Mouse (Mus musculus): ENCODE results near the gene Npff. TPM values are rescaled to one million over a fixed set of nuclear protein-coding genes. Genes with fewer than 3 reads are reported as not detected.

Gene Npff
- polyA plus RNA-seq, 1 experiment from 2014 or later: 13.9 TPM

DNA sequence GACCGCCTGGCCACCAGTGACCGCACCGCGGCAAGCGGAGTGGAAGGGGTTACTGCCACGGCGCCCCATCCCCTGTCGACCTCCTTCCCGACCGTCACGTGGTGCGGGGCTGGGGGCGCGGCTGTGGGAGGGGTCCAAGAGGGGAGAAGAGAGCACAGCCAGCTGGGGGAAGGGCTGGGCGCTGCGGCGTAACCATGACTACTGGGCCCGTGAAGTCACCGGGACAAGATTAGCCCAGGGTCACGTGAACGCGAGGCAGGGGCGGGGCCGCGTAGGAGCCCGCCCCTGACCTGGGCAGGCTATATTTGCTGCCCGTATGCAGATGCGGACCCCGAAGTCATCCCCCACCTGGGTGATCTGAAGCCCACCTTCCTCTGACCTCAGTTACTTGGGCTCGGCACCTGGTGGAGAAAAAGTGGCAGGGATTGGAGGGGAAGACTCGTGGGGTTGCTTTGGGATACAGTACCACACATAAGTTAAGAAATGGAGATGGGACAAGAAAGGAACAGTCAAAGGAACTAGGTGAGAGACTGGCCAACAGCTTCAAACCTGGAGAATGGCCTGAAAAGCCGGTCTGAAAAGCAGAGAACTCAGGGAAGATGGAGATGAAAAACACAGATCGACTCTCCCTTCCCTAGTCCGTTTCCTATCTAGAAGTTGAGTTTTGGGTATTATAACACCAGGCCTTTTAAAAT is 14.0 kb downstream of the Npff start:
- no peaks in the 10 kb centered on the region for H3K27me3 ChIP-seq (replicated peaks)
- peak; percentile 96 for ATAC-seq (ENCODE audit: low FRiP score)
- H3K4me3 ChIP-seq (replicated peaks): peak overlapping the region; percentile 67
- H3K36me3 ChIP-seq: peaks cover 13% of the 10 kb centered on the region; the same call in 1 of the 2 replicates
- H3K4me1 ChIP-seq: peaks cover 69% of the 10 kb centered on the region
- peak overlapping the region; percentile 87 for H3K4me2 ChIP-seq
- H3K9me3 ChIP-seq (replicated peaks): no peaks in the 10 kb centered on the region
- 3% methylated on average over 34 of the region's 34 CpGs for WGBS
- H3K27ac ChIP-seq (replicated peaks): peak overlapping the region; percentile 92
- peak overlapping the region; percentile 67 for H3K9ac ChIP-seq (replicated peaks)

DNA sequence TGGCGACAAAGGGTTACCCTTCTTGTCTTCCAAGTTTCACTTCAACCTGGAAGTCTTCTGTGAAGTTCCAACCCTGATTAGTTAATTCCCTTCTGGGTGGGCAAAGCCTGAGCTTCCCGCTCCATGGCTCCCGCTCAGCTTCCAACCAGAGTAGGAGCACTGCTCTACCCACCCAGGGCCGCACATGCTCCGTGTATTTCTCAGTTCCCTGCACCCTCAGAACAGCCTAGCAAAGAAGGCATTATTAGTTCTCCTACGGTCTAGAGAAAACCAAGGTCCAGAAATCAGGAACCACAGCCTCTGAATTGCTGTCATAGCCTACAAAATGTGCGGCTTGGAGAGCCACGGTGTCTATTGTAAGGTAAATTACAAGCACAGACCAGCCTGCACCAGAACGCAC is 14.6 kb downstream of the Npff start:
- H3K4me1 ChIP-seq: peaks cover 63% of the 10 kb centered on the region
- peak overlapping the region; percentile 87 for H3K4me2 ChIP-seq
- H3K27ac ChIP-seq (replicated peaks): peak overlapping the region; percentile 92
- WGBS: 7% methylated on average over 9 of the region's 9 CpGs
- H3K9ac ChIP-seq (replicated peaks): peak overlapping the region; percentile 67
- H3K27me3 ChIP-seq (replicated peaks): no peaks in the 10 kb centered on the region
- peaks cover 16% of the 10 kb centered on the region; the same call in 1 of the 2 replicates for H3K36me3 ChIP-seq
- peak overlapping the region; percentile 67 for H3K4me3 ChIP-seq (replicated peaks)
- no peaks in the 10 kb centered on the region for H3K9me3 ChIP-seq (replicated peaks)
- peak; percentile 79 for ATAC-seq (ENCODE audit: low FRiP score)

DNA sequence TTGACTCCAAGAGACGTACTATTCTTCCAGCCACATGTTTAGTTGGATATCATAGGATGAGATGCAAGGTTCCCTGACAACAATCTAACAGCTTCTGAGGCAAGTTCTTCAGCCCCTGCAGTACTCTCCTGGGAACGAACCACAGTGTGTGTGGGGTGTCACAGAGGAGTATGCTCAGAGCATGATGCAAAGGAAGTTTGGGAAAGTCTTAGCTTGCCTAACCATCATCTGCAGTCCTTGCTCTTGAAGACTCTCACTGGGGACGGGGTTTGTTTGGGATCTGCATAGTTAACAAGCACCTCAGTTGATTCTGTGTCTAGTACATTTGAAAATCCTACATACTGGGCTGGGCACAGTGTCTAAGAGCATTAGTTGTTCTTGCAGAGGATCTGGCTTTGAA is 16.4 kb downstream of the Npff start:
- Histone ChIP-seq H3K9ac (replicated peaks) (no peak overlapping the region), H3K36me3 (peaks cover 34% of the 10 kb centered on the region), H3K27ac (replicated peaks) (no peak overlapping the region), H3K9me3 (replicated peaks) (no peaks in the 10 kb centered on the region), H3K27me3 (replicated peaks) (no peaks in the 10 kb centered on the region), H3K4me3 (replicated peaks) (no peak overlapping the region), H3K4me2 (no peak overlapping the region), H3K4me1 (peaks cover 46% of the 10 kb centered on the region)
- no peak for ATAC-seq (ENCODE audit: low FRiP score)
- 92% methylated on average over 3 of the region's 3 CpGs for WGBS

DNA sequence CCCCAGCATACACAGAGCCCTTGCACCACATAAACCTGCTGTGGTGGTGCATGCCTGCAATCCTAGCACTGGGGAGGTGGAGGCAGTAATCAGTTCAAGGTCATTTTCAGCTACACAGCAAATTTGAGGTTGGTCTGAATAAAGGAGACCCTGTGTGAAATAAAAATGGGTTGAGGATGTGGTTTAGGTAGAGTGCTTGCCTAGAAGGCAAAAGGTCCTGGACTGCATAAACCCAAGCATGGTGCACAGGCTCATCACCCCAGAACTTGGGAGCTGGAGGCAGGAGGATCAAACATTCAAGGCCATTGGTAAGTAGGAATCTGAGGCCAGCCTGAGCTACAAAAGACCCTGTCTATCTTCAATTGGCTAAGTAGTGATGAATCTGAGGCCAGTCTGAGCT is 17.2 kb downstream of the Npff start:
- Histone ChIP-seq H3K9ac (replicated peaks) (no peak overlapping the region), H3K27me3 (replicated peaks) (no peaks in the 10 kb centered on the region), H3K4me1 (peaks cover 38% of the 10 kb centered on the region), H3K9me3 (replicated peaks) (no peaks in the 10 kb centered on the region), H3K4me2 (no peak overlapping the region), H3K27ac (replicated peaks) (no peak overlapping the region), H3K36me3 (peaks cover 42% of the 10 kb centered on the region), H3K4me3 (replicated peaks) (no peak overlapping the region)
- ATAC-seq (ENCODE audit: low FRiP score): no peak

DNA sequence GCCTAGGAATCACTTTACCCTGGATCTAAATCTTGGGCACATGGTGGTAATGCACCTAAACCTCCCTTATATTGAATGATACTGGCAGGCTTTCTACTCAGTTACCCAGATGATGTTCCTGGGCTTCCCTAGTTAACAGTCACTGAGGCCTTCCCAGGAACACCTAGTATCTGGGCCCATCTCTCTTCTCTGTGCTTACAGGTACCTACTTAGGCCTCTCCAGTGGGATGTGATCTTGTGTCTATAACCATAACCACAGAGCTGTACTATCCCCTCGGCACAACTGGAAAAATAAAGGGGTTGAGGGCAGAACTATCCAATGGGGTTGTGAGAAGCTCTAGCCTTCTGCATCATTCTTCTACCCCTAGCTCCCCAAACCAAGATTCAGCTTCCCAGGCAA is 17.9 kb downstream of the Npff start:
- peaks cover 49% of the 10 kb centered on the region for H3K36me3 ChIP-seq
- no peak overlapping the region for H3K27ac ChIP-seq (replicated peaks)
- H3K4me2 ChIP-seq: no peak overlapping the region
- no peak for ATAC-seq (ENCODE audit: low FRiP score)
- no peak overlapping the region for H3K4me3 ChIP-seq (replicated peaks)
- H3K27me3 ChIP-seq (replicated peaks): no peaks in the 10 kb centered on the region
- H3K9ac ChIP-seq (replicated peaks): no peak overlapping the region
- H3K9me3 ChIP-seq (replicated peaks): no peaks in the 10 kb centered on the region
- 92% methylated on average over 1 of the region's 1 CpGs for WGBS
- peaks cover 31% of the 10 kb centered on the region for H3K4me1 ChIP-seq

DNA sequence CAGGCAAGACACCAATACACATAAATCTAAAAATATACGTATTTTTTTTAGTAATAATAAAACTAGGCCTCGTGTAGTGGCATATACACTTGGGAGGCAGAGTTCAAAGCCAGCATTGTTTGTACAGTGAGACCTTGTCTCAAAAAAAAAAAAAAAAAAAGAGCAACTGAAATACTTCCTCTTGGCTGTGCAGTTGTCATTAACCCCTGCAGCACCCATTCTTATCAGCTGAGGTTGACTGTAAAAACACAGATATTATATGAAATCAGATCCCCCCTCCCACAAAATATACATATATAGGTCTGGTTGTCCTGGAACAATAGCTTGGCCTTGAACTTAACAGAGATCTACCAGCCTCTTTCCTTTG is 18.3 kb downstream of the Npff start:
- H3K36me3 ChIP-seq: peaks cover 53% of the 10 kb centered on the region
- peaks cover 27% of the 10 kb centered on the region for H3K4me1 ChIP-seq
- no peak overlapping the region for H3K4me3 ChIP-seq (replicated peaks)
- 61% methylated on average over 2 of the region's 2 CpGs for WGBS
- ATAC-seq (ENCODE audit: low FRiP score): no peak
- H3K4me2 ChIP-seq: no peak overlapping the region
- H3K27me3 ChIP-seq (replicated peaks): no peaks in the 10 kb centered on the region
- H3K9ac ChIP-seq (replicated peaks): no peak overlapping the region
- H3K9me3 ChIP-seq (replicated peaks): no peaks in the 10 kb centered on the region
- H3K27ac ChIP-seq (replicated peaks): no peak overlapping the region

DNA sequence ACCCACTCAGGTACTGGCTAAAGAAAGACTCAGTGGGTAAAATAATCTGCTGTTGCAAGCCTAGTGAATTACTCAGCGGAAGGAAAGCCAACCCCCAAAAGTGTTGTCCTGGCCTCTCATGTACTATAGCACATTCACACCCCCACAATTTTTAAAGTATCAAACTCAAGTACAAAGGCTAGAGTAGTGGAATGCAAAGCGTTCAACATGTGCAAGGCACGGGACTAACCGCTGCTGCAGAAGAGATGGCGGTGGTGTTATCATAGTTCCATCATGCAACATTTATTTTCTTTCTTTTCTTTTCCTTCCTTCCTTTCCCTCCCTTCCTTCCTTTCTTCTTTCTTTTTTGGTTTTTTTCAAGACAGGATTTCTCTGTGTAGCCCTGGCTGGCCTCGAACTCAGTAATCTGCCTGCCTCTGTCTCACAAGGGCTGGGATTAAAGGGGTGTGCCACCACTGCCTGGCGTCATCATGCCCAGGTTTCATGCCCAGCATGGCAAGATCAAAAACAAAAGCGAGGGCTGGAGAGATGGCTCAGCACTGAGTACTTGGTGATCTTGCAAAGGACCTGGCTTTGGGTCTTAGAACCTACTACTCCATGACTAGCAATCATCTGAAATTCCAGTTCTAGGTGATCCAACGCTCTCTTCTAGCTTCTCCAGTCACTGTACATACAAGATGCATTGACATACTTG is 18.8 kb downstream of the Npff start:
- no peak for ATAC-seq (ENCODE audit: low FRiP score)
- peaks cover 22% of the 10 kb centered on the region for H3K4me1 ChIP-seq
- no peak overlapping the region for H3K27ac ChIP-seq (replicated peaks)
- H3K4me3 ChIP-seq (replicated peaks): no peak overlapping the region
- WGBS: 89% methylated on average over 9 of the region's 9 CpGs
- H3K9me3 ChIP-seq (replicated peaks): no peaks in the 10 kb centered on the region
- H3K9ac ChIP-seq (replicated peaks): no peak overlapping the region
- peaks cover 58% of the 10 kb centered on the region for H3K36me3 ChIP-seq
- no peak overlapping the region for H3K4me2 ChIP-seq
- no peaks in the 10 kb centered on the region for H3K27me3 ChIP-seq (replicated peaks)

DNA sequence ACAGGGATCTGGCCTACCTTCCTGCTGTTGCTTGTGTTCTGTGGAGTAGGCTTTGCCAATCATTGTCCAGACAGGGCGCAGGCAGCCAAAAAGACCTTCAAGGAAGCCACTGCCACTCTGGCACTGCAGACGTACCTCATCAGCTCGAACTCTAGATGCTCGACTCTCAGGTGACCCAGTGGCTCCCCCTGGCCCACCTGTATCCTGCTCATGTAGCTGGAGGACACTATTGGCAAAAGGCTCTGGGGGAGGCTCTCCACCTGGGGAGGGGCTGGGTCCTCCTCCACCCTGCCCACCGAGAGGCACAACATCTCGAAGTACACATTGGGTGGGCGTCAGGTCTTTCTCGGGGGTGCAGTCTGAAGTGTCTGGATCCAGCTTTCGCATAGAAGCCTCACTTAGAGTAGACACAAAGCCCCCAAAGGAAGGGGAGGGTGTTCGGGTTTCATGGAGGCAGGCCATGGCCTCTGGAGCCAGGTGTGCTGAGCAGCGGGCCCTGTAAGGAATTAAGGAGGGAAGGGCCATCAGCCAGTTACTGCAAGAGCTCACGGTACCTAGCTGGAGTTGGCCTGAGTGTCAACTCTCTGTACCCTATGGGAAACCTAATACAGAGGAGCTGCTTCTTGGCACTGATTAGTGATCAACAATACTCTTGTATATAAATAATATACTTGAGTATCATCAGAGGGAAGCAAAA is 19.5 kb downstream of the Npff start:
- WGBS: 77% methylated on average over 12 of the region's 12 CpGs
- H3K9ac ChIP-seq (replicated peaks): no peak overlapping the region
- no peak overlapping the region for H3K4me2 ChIP-seq
- peaks cover 18% of the 10 kb centered on the region for H3K4me1 ChIP-seq
- no peak for ATAC-seq (ENCODE audit: low FRiP score)
- H3K27ac ChIP-seq (replicated peaks): no peak overlapping the region
- peaks cover 65% of the 10 kb centered on the region for H3K36me3 ChIP-seq
- H3K4me3 ChIP-seq (replicated peaks): no peak overlapping the region
- H3K9me3 ChIP-seq (replicated peaks): no peaks in the 10 kb centered on the region
- H3K27me3 ChIP-seq (replicated peaks): no peaks in the 10 kb centered on the region

DNA sequence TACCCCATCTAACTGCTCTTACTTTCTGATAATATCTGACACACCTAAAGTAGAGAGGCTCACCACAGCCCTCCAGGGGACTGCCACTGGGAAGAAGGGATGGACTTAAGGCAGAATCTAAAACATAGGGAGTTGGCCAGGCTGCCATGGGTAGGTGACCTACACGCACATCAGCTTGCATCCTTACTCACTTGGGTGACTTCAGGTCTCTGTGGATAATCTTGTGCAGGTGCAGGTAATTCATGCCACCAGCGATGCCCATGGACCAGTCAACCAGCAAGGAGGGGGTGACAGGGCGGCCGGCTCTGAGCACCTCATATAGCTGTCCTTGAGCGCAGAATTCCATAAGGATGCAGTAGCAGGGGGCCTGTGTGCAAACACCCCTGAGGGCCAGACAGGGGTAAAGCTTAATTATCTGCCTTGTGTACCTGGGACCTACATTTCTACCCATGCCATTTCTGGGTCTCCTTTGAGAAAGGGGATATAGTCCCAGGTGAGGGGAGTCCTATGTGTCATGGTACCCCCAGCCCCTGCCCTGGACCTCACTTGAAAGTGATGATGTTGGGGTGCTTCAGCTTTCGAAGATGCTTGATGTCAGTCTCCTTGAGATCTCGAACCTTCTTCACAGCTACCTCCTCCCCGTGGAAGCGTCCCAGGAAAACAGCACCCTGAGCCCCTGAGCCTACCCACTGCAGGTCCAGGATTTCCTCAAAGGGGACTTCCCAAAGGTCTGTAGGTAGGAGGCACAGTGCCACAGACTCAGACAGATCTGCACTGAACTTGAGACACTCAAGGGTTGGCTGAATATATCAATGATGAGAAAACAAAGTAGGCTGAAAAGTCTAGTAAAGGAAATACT is 20.6 kb downstream of the Npff start:
- no peak for ATAC-seq (ENCODE audit: low FRiP score)
- Histone ChIP-seq H3K9ac (replicated peaks) (no peak overlapping the region), H3K27ac (replicated peaks) (no peak overlapping the region), H3K36me3 (peaks cover 76% of the 10 kb centered on the region), H3K9me3 (replicated peaks) (no peaks in the 10 kb centered on the region), H3K4me1 (peaks cover 7% of the 10 kb centered on the region), H3K27me3 (replicated peaks) (no peaks in the 10 kb centered on the region), H3K4me3 (replicated peaks) (no peak overlapping the region), H3K4me2 (no peak overlapping the region)
- 91% methylated on average over 9 of the region's 9 CpGs for WGBS

DNA sequence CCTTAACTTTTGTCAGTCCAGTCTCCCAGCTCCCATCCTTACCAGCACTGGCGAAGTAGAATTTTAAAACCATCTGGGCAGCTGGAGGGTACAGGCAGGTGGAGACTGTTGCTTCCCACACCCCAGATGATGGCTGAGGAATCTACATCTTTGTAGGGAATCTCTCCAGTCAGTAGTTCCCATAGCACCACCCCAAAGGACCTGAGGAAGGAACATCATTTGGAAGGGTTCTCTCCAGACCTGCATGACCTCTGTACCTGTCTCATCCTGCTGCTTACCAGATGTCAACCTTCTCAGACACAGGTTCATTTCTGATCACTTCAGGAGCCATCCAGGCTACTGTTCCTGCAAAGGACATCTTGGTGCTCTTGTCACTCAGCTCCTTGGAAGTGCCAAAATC is 21.3 kb downstream of the Npff start, which contains the start of gene Gm10337:
Gene Gm10337 (plus strand): TSS at position 276 of the 400 bp plus-strand sequence.
- no peak for ATAC-seq (ENCODE audit: low FRiP score)
- no peak within 1 kb of the TSS for H3K4me2 ChIP-seq
- H3K27ac ChIP-seq (replicated peaks): no peak within 1 kb of the TSS
- peaks cover 79% of the 10 kb centered on the region for H3K36me3 ChIP-seq
- H3K4me1 ChIP-seq: peaks cover 1% of the 10 kb centered on the region; the same call in 1 of the 2 replicates
- WGBS: 93% methylated on average over 1 of the region's 1 CpGs
- H3K27me3 ChIP-seq (replicated peaks): no peaks in the 10 kb centered on the region
- no peaks in the 10 kb centered on the region for H3K9me3 ChIP-seq (replicated peaks)
- no peak within 1 kb of the TSS for H3K9ac ChIP-seq (replicated peaks)
- no peak within 1 kb of the TSS for H3K4me3 ChIP-seq (replicated peaks)

DNA sequence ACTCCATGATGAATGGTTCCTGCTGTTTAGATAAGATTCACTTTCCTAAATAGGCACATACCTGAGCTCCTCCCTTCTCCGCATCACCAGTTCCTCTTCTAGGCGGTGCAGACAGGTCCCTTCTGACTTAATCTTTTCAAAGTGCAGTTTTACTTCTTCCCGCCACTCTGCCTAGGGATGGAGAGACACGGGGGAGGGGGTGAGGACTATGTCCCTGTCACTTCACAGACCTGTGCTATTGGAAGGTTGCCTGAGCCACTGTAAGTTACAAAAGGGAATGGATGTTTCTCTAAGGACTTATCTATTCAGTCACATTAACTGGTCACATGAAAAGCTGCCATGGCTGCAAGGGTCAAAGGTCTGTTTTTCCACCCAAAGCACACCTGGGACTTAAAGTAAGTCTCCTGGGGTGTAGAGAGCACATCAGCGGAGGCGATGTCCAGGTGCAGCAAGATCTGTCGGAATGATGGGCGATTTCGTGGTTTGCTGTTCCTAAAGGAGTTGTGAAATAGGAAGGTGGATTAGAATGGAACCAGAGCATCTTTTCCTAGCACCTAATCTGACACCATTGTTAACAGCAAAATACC is 22.4 kb downstream of the Npff start:
- H3K9me3 ChIP-seq (replicated peaks): no peaks in the 10 kb centered on the region
- no peak overlapping the region for H3K9ac ChIP-seq (replicated peaks)
- peaks cover 76% of the 10 kb centered on the region for H3K36me3 ChIP-seq
- WGBS: 83% methylated on average over 9 of the region's 9 CpGs
- H3K27ac ChIP-seq (replicated peaks): no peak overlapping the region
- H3K4me1 ChIP-seq: no peaks in the 10 kb centered on the region
- H3K4me2 ChIP-seq: no peak overlapping the region
- H3K27me3 ChIP-seq (replicated peaks): no peaks in the 10 kb centered on the region
- no peak overlapping the region for H3K4me3 ChIP-seq (replicated peaks)
- ATAC-seq (ENCODE audit: low FRiP score): no peak

All from neural tube, embryonic 15.5 days (tissue).